15 mouse cellular contexts compared by ENCODE assay signal in the genomic region with DNA sequence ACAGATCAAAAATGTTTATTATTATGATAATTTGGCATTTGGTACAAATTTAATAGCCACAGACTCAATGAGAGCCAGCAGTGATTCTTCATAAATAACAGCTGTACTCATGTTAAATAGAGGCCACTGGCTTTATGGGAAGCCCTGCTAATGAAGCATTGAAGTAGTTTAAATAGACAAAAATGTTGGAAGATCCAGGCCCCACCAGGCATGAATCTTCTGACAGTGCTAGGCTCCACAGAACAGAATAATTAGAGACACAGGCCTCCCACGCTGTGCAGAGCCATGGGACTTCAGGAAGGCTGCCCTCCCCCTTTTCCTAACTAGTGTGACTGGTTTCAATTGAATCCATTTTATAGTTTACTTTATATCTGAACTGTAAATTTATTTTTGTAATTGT. TPM values are rescaled to one million over a fixed set of nuclear protein-coding genes. Genes with fewer than 3 reads are reported as not detected.
A peak's percentile ranks its signal among the peaks of the same experiment; 100 is the strongest.
DNase-seq lines count a peak whose midpoint lies in the region; ATAC-seq lines count a peak whose summit lies in the region.
"Had no signal": no experiment of that assay in that cellular context is flagged by ENCODE, and none has a peak within 500 bp of the region (broad histone marks: within the 10 kb centered on the region; RNA-seq: fewer than 3 reads in every experiment).

No protein-coding gene starts in this region.

- 26% methylated on average over 1 of the region's 1 CpGs for WGBS in kidney, embryonic 16.5 days
- 25% methylated on average over 1 of the region's 1 CpGs for WGBS in neural tube, embryonic 13.5 days
- 18% methylated on average over 1 of the region's 1 CpGs for WGBS in forebrain, embryonic 16.5 days

- no peaks in the 10 kb centered on the region for H3K27me3 ChIP-seq in kidney, embryonic 16.5 days (ENCODE audit: insufficient read depth, low read length)
- H3K27me3 ChIP-seq in neural tube, embryonic 13.5 days, result no peaks in the 10 kb centered on the region
- H3K27me3 ChIP-seq in forebrain, embryonic 16.5 days (replicated peaks; ENCODE audit: control insufficient read depth, insufficient read depth, low read length), result 0 out of 2 replicates have a peak, but pooled peaks cover 3% of the 10 kb centered on the region
- H3K27me3 ChIP-seq: limb, embryonic 12.5 days had no signal

- DNase-seq in kidney, postnatal 14 days, result no peak
- no peak for DNase-seq in neural tube, embryonic 10.5 days (ENCODE audit: extremely low spot score, low spot score)
- DNase-seq in spleen, postnatal 36 days (ENCODE audit: low spot score in 2 of 2), result no peak
- DNase-seq in layer of hippocampus, adult 9-10 months (ENCODE audit: low spot score), result no peak
- DNase-seq: adrenal gland, adult 2 months; cerebellum, adult 9-11 months; heart, adult 18-20 months; kidney, adult 2 months; liver, postnatal 0 days; right cerebral cortex, postnatal 14 days had no signal

- H3K4me2 ChIP-seq in kidney, embryonic 16.5 days (replicated peaks; ENCODE audit: low read depth, low read length), result no peak overlapping the region
- no peak overlapping the region for H3K4me2 ChIP-seq in neural tube, embryonic 13.5 days
- no peak overlapping the region for H3K4me2 ChIP-seq in forebrain, embryonic 16.5 days (ENCODE audit: low read length)
- H3K4me2 ChIP-seq: limb, embryonic 12.5 days had no signal

- no peak overlapping the region for H3K4me3 ChIP-seq in kidney, embryonic 16.5 days (ENCODE audit: low read length)
- no peak overlapping the region for H3K4me3 ChIP-seq in neural tube, embryonic 13.5 days
- no peak overlapping the region for H3K4me3 ChIP-seq in forebrain, embryonic 16.5 days (replicated peaks; ENCODE audit: low read length)
- H3K4me3 ChIP-seq: limb, embryonic 12.5 days had no signal

- H3K9ac ChIP-seq in kidney, embryonic 16.5 days (replicated peaks; ENCODE audit: low read length), result no peak overlapping the region
- no peak overlapping the region for H3K9ac ChIP-seq in neural tube, embryonic 13.5 days
- H3K9ac ChIP-seq in forebrain, embryonic 16.5 days (replicated peaks; ENCODE audit: low read depth, low read length), result no peak overlapping the region
- H3K9ac ChIP-seq: limb, embryonic 12.5 days; liver, postnatal 0 days had no signal

- H3K27ac ChIP-seq in kidney, embryonic 16.5 days (ENCODE audit: low read length), result no peak overlapping the region
- H3K27ac ChIP-seq in neural tube, embryonic 13.5 days (replicated peaks), result no peak overlapping the region
- H3K27ac ChIP-seq in forebrain, embryonic 16.5 days (ENCODE audit: low read length), result no peak overlapping the region

- H3K9me3 ChIP-seq in kidney, embryonic 16.5 days (ENCODE audit: low read length), result no peaks in the 10 kb centered on the region
- no peaks in the 10 kb centered on the region for H3K9me3 ChIP-seq in neural tube, embryonic 13.5 days
- H3K9me3 ChIP-seq in forebrain, embryonic 16.5 days (ENCODE audit: control insufficient read depth, low read length), result no peaks in the 10 kb centered on the region
- H3K9me3 ChIP-seq: limb, embryonic 12.5 days had no signal

- H3K4me1 ChIP-seq in kidney, embryonic 16.5 days (ENCODE audit: insufficient read depth, low read length), result no peaks in the 10 kb centered on the region
- H3K4me1 ChIP-seq in neural tube, embryonic 13.5 days (replicated peaks), result peaks cover 3% of the 10 kb centered on the region; the same call in 1 of the 2 replicates
- 0 out of 2 replicates have a peak, but pooled peaks cover 2% of the 10 kb centered on the region for H3K4me1 ChIP-seq in forebrain, embryonic 16.5 days (replicated peaks; ENCODE audit: control insufficient read depth, insufficient read depth, low read length)
- H3K4me1 ChIP-seq: limb, embryonic 12.5 days had no signal

- no peaks in the 10 kb centered on the region for H3K36me3 ChIP-seq in kidney, embryonic 16.5 days (ENCODE audit: insufficient read depth, low read length)
- H3K36me3 ChIP-seq in neural tube, embryonic 13.5 days, result no peaks in the 10 kb centered on the region
- no peaks in the 10 kb centered on the region for H3K36me3 ChIP-seq in forebrain, embryonic 16.5 days (ENCODE audit: control insufficient read depth, insufficient read depth)
- H3K36me3 ChIP-seq: limb, embryonic 12.5 days had no signal

- peak; percentile 84; the same call in 1 of the 2 replicates for ATAC-seq in kidney, embryonic 16.5 days (ENCODE audit: low FRiP score, low TSS enrichment)
- peak; percentile 59; the same call in 1 of the 2 replicates for ATAC-seq in neural tube, embryonic 13.5 days (ENCODE audit: low read depth)
- peak; percentile 62 for ATAC-seq in forebrain, embryonic 16.5 days
- ATAC-seq: liver, postnatal 0 days; Patski had no signal

RNA-seq across cellular contexts. Expression of a gene that starts 11.8 kb away (rescaled TPM):
- polyA plus RNA-seq in kidney, embryonic 16.5 days (2015; fragmentation: Nextera tagmentation; extraction: Ambion mirVana), result 1.1 and 1.2 TPM in 2 replicates
- polyA plus RNA-seq in neural tube, embryonic 13.5 days (2015; fragmentation: Nextera tagmentation; extraction: Ambion mirVana), result 4.2 and 5.3 TPM in 2 replicates
- 3.0 and 4.6 TPM in 2 replicates for polyA plus RNA-seq in forebrain, embryonic 16.5 days (2015; fragmentation: Nextera tagmentation; extraction: Ambion mirVana)
- polyA plus RNA-seq: liver, postnatal 0 days; Patski had no signal
